Mouse (Mus musculus) CD4-positive, CD25-positive, alpha-beta regulatory T cell, adult 2 months (primary cell): Measurements from ENCODE around the gene Rps15a.
A peak's percentile ranks its signal among the peaks of the same experiment; 100 is the strongest.

ENCODE experiments used
- DNase-seq: peaks from one replicate; pipeline ENCODE4 v3.0.0-alpha.2; 2012; ENCODE audit warnings: low read depth, low spot score

Rps15a gene

DNA sequence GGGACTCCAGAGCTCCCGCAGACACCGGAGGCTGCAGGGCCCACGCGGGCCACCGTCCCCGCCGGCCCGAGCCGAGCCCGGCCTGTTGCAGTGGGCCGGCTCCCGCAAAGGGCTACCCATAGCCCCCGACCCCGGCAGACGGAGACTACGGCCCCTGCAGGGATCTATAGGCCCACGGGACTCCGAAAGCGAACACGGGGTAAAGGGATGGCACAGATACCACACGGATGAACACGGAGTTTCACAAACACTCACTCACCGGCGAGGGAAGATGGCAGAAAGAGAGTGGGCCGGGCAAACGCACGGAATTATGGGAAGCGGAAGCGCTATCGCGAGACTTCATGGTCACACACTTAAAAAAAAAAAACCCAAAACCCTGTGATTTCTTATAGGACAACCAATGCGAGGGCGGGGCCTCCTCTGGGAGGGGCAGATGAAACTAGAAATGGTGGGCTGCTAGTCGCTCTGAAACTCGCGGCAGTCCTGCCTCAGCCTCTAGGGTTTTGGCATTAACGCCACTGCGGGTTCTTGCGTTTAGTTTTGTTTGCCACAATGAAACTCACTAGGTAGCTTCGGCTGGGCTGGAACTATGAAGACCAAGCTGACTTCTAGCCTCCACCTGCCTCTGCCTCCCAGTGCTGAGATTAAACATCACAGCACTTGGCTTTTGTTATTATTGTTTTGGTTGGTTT lies at the start of gene Rps15a:
Gene Rps15a, minus strand, starts transcription at position 312 of the 692 bp plus-strand sequence.
- peak; percentile 98 for DNase-seq

DNA sequence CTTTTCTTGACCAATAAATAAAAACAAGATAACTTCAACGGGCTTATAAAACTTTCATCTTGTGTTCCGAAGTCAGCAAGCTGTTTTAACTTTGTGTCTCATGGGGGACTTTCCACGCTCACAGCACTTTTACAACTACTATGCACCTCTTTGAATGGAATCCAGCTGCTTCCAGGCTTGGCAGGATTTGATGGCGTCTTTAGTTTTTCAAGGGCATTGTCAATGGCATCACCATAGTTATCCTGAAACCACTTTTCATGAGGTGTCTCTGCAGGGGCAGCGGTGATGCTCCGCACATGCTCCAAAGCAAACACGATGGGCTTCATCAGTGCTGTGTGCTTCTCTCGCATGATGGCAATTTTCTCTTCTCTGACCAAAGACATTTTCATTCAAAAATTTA lies 47.0 kb upstream of the Rps15a start:
- DNase-seq: no peak

- no peak for DNase-seq
Observed at GRCm38 (mm10) chr7:118160121-118160520, 44.1 kb upstream of the Rps15a start.

DNA sequence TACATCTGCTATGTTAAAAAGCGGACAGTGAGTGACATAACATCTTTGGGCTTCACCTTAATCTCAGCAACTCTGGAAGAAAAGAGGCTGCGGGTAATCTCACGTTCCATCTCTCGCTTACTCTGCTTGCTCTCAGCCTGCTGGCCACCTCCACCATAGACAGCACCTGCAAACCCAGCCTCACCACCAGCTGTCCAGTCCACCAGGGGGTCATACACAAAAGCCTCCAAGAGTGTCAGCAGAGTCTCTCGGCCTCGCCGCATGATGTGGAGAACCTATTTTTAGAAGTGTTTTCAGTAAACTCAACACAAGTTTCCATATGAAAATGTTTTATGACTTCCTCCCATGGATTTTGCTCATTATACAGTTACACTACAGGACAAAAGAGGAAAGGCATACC lies 40.5 kb upstream of the Rps15a start:
- no peak for DNase-seq

DNA sequence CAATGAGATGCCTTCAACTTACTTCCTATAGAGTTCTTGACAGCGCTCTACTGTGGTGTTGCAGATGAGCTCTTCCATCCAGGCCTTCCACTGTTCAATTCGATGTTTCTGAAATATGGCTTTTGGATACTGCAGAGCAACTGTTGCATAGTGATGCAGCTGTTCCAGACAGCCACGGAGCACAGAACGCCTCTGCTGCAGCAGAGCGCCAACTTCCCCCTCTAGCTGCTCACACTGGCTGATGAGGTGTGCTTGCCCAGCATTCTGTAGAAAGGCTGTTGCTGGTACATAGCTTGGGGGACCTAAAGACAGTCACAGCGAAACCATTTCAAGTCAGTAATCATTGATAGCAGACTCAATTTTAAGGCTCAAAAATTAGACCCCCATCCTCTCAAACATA lies 38.2 kb upstream of the Rps15a start:
- no peak for DNase-seq

GRCm38 (mm10) chr7:118143602-118144001 lies 27.6 kb upstream of the Rps15a start:
- DNase-seq: no peak

- DNase-seq: no peak
Observed at GRCm38 (mm10) chr7:118143123-118143522, 27.1 kb upstream of the Rps15a start.

- no peak for DNase-seq
Observed at GRCm38 (mm10) chr7:118141271-118141670, 25.3 kb upstream of the Rps15a start.

DNA sequence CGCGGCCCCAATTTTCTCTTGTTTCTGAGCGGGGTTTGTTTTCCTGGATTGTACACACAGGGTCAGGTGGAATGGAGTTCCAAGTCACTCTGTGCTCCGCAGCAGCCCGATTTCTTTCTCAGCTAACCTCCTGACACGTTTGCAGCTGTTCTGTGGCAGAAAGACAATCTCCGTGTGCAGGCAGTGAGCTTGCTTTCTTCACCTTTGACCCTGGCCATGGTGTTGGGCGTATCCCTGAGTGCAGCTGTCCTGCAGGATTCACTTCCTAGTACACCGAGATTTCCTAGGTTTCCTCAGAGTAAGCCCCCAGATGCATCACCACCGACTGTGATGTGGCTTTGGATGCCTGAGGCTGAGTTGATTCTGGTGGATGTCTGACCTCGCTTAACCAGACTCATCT lies 19.1 kb upstream of the Rps15a start:
- no peak for DNase-seq

GRCm38 (mm10) chr7:118129430-118130041 lies 13.5 kb upstream of the Rps15a start, which contains the start of gene Arl6ip1:
TSS of gene Arl6ip1 (minus strand) at chr7:118129662.
- peak; percentile 98 for DNase-seq

GRCm38 (mm10) chr7:118128925-118129429 lies 13.0 kb upstream of the Rps15a start:
- no peak for DNase-seq

GRCm38 (mm10) chr7:118126219-118126875 lies 10.4 kb upstream of the Rps15a start:
- DNase-seq: no peak

- no peak for DNase-seq
Observed at GRCm38 (mm10) chr7:118125736-118126135, 9.7 kb upstream of the Rps15a start.

DNA sequence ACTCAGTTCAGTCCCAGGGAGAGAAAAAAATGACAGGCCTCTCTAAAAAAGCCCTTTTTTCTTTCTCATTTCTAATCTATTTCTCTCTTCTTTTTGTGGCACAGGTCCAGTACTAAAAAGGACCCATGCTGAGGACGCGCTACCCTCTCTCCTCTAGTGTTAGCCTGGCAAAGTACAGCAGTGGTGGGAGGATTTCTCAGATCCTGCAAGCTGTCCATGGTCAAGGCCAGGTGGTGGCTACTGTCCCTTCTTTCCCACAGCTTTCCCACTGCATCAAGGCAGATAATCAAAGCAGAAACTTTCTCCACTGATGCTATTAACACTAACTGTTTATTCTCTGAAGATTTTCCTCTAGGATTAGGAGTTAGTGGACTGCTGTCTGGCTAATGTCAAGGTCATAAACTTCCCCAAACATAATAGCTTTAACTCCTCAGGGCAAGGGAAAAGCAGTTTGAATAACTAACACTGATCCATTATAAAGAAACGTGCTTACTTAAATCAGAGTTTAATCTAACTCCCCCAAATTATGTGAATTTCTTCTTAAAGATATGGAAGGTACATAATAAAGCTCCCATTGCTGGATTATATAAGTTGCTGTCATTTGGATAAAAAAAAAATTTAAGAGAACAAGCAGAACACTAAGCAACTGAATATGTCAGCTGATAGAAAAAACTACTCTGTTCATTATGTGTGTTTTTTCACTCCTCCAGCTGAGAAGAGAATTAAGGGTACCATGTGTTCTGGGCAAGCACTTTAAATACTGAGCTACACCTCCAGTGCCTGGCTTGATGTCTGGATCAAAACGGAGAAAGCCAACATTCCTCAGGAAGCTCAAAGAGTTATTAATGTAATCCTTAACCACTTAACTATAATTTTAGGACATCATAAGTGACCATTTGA lies 7.8 kb upstream of the Rps15a start:
- no peak for DNase-seq

GRCm38 (mm10) chr7:118122235-118122634 lies 6.2 kb upstream of the Rps15a start:
- DNase-seq: no peak

DNA sequence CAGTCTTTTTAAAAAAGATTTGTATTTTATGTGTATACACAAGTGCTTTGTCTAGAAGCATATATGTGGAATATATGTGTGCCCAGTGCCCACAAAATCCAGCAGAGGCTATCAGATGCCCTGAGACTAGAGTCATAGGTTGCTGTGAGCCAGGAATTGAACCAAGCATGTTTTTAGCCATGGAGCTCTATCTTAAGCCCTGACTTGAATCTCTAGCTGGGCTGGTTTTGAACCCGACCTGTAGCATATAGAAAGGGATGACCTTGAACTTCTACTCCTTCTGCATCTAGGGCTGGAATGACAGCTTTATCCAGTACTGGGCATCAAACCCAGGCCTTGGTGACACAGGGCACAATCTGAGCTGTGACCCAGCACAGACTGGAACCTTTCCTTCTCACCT lies 4.7 kb upstream of the Rps15a start:
- DNase-seq: no peak

DNA sequence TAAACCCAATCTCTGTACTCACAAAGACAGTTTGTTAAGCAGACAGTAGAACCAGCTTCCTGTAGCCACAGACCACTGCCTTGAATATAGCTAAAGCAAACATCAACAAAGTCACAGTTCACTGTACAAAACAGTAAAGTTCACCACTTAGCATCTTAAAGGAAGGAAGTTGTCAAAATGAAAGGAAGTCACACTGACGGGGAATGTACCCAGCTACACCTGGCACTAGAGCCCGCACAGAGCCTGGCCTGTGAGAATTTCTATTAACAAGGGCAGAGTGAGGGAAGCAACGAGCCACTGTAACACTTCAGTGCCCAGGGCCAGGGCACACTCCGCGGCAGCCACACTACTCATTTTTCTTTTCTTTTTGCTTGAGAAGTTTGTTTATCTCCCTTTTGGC lies 4.0 kb upstream of the Rps15a start:
- peak; percentile 73 for DNase-seq

GRCm38 (mm10) chr7:118119142-118119541 lies 3.2 kb upstream of the Rps15a start:
- peak; percentile 44 for DNase-seq

DNA sequence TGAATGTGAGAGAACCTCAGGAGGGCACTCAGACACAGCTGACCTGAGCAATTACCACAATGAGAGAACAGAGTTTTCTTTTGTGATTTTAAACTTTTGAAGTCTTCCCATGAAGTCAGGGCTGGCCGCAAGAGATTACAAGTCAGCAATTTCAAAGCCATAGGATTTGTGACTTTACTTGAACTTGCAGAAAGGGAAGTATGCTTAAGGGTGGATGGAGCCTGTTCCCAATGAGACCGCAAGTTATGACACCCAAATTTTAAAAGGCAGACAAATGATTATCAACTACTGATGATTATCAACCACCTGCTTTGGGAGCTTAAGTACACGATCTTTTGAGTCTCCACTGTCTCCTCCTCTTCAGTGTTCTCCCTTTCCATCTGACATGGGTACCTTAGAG lies 2.4 kb upstream of the Rps15a start:
- DNase-seq: no peak

- no peak for DNase-seq
Observed at GRCm38 (mm10) chr7:118117539-118118210, 1.7 kb upstream of the Rps15a start.
